Mouse (Mus musculus): Measurements from ENCODE around the gene Mgat5b.
"Not testable (repeated sequence)": the region's sequence is repeated elsewhere in the genome, so short reads cannot be mapped to it uniquely, and the experiment has no call there.

The Mgat5b gene

GRCm38 (mm10) chr11:116918323-116919185 lies at the start of gene Mgat5b:
Gene Mgat5b (plus strand): TSS chr11:116918863.
- peak; percentile 84 for DNase-seq

DNA sequence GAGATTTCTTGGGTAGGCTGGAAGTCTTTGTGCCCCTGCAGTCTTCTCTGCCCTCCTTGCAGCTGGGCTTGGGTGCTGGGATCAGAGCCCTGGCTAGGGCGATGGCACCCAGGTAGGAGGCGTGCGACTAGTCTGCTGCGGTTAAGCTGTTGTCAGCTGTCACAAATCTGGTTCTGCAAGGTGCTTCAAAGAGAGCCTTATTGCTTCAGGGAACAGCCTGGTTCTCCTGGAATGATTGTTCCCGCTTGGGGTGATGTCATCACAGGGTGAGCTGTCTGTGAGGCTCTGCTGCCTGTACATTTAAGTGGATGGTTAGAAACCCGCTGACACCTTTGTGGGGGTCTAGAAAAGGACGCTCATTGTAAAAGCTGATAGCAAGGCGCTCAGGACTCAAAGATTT lies 49.4 kb upstream of the Mgat5b start:
- no peak for DNase-seq

DNA sequence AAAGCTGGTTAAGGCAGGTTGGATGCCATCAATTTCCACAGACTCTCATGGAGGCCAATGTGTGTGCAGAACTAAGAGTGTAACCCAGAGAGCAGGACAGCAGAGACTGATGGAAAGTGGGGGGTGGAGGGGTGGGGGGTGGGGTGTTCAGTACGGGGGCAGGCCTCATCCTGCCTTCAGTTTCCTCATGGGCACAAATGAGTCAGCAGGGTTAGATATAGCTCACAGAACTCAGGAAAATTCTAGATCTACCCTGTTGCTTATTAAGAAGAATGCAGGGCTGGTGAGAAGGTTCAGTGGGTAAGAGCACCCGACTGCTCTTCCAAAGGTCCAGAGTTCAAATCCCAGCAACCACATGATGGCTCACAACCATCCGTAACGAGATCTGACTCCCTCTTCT lies 49.0 kb upstream of the Mgat5b start:
- no peak for DNase-seq

DNA sequence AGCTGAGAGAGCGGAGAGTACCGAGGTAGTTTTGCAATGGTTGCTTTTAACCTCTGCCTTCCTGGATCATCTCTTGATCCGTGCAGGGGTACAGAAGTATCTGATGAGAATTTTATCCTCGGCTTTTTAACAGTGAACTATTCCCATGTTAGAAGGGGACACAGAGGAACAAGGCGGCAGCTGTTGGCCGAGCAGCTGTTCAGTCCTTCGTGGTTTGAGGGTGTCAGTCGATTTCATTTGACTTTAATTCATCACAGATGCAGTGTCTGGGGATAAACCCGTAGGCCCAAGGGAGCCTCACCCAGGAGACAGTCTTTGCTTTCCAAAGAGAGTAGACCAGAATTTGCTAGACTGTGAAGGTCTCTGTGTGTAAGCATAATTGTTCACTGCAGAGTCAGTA lies 47.1 kb upstream of the Mgat5b start:
- DNase-seq, result no peak

GRCm38 (mm10) chr11:116873987-116874386 lies 44.7 kb upstream of the Mgat5b start:
- no peak for DNase-seq

GRCm38 (mm10) chr11:116878454-116878853 lies 40.2 kb upstream of the Mgat5b start:
- DNase-seq, result no peak

DNA sequence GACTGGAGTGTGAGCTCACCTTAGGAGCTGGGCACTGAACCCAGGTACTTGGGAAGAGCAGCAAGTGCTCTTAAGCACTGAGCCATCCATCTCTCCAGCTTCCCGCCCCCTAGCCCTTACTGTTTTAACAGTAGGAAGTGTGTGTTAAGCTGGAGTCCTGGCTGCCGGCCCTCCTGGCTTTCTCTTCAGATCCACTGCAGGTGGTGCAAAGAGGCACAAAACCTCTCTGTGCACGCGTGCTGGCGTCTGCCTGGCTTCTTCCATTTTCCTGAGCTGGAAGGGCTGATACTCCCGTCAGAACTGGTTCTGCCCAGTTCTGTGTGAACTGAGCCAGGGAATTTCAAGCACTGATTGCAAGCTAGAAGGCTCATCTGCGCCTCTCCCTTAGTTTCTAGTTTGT lies 37.8 kb upstream of the Mgat5b start:
- no peak for DNase-seq

DNA sequence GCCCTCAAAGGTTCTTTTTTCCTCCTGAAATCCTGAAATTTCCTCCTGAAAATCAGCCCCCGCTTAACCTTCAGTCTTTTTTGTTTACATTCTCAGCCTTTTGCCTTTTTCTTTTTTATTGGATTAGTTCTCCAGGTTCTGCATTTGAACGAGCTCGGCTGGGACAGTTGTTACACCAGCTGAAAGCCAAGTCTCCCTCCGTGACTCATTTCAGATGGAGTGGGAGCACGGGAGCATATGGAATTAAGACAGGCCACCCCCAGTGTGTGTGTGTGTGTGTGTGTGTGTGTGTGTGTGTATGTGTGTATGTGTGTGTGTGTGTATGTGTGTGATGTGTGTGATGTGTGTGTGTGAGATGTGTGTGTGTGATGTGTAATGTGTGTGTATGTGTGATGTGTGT lies 37.2 kb upstream of the Mgat5b start:
- DNase-seq, result no peak

- no peak for DNase-seq
These were observed 36.2 kb upstream of the Mgat5b start for GRCm38 (mm10) chr11:116882446-116882845.

GRCm38 (mm10) chr11:116884061-116884460 lies 34.6 kb upstream of the Mgat5b start:
- no peak for DNase-seq

DNA sequence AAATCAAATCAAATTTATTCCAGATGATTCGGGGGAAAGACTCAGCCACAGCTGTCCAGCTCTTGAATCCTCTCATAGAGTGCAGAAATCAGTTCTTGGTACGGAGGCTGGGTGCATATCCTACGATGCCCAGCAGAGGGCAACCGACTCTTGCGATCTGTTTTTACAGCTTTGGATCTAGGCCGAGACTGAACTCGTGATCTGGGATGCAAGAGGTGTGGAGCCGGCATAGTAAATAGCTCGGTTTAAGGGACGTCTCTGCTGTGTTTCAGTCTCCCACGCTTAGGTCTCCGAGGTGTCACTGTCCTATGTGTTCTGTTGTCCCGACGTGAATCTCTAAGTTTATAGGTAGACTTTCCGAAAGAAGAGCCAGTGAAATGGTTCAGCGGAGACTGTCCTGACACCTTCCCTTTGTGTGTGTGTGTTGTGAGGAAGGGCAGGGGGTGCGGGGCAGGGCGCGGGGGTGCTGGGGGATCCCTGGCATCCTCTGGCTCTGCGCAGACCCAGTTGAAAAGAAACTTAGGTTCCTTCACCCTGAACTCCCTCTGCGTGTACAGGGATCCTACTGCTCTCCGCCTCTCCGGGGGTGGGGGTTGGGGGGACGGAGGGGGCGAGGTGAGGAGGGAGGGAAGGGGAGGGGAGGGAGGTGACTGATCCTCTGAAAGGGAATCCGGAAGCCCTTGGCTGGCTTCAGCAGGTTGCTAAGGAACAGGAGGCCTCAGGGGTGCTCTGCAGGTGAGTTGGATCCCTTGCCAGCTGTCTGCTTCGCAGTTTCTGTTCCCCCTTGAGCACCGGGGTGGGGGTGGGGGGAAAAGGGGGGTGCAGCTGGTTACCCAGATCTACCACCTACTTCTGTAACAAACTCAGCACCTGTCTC lies 33.1 kb upstream of the Mgat5b start:
- DNase-seq, result peak; percentile 86

DNA sequence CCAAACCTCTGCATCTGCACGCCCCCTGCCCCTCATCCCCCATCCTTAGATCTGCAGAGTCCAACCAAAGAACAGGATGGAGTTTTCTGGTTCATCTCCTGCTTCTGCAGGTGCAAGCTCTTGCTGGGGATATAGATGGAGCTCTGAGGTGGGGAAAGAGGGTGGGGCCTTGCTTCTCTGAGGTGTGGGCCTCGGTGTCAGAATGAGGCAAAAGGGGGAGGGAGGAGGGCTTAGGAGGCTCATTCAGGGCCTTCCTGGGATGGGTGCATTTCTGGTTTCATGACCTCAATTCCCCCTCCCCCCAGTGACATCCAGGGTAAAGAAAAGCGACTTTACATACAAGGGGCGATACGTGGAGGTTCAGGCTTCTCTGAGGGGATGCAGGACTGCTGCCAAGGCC lies 31.5 kb upstream of the Mgat5b start:
- DNase-seq, result no peak

- no peak for DNase-seq
These were observed 24.9 kb upstream of the Mgat5b start for GRCm38 (mm10) chr11:116893532-116894442.

DNA sequence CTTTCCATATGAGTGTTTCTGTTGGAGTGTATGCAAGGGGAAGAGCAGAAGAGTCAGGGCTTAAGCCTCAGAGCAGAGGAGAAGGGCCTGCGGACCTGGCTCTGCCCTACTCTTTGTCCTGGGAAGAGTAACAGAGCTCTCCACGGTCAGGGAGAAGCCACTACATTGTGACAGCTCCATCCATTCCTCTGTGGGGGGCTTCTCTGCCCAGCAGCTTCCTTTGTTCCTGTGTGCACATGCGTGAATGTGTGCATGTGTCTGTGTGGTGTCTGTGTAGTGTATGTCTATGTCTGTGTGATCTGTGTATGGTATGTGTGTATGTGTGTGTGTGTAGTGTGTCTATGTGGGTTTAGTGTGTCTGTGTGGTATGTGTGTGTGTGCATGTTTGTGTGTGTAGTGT lies 23.3 kb upstream of the Mgat5b start:
- no peak for DNase-seq

- DNase-seq, result no peak
These were observed 19.4 kb upstream of the Mgat5b start for GRCm38 (mm10) chr11:116899247-116899646.

DNA sequence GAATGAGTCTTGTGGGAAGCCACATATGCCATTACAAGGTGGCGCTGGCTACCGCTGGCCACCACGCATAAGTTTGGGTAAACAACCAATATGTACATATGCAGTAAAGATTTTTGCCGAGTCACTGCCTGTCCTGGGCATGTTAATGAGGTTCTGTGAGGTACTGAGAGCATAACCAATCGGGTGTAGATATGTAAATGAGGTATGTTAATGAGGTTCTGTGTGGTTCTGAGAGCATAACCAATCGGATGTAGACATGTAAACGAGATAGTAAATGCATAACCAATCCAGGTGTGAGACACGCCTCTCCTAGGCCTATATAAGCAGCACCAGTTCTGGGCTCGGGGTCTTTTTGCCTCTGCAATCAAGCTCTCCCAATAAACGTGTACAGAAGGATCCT lies 16.1 kb upstream of the Mgat5b start:
- DNase-seq, result not testable (repeated sequence)

DNA sequence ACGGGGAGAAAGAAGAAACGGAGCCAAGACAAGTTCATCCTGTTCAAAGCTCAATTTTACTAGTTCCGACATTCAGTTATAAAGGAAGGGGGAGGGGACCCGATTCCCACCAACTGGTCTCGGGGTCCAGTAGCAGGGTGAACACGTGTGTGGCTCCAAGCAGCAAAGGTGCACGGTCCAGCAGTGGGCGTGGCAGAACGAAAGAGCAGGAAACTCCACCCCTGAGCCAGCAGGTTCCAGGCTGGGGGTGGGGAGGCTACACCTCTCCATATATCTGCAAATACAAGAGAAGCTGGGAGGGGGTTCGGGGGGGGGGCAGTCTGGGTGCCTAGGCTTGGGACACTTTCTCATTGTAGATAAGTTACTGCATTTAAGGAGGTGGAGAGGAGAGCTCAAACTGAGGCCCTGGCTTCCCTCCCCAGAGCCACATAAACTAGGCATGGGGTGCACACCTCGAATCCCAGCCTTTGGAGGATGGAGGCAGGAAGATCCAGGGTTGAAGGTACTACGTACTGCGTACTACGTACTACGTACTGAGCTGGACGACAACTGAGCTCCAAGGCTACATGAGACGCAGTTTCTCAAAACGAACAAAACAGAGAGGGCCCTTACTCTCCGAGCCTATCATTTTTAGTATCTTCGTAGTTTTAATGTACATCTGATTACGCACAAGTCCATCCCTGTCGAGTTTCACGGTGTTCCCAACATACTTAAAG lies 12.8 kb upstream of the Mgat5b start:
- DNase-seq, result no peak

GRCm38 (mm10) chr11:116913573-116913972 lies 5.1 kb upstream of the Mgat5b start:
- DNase-seq, result no peak

DNA sequence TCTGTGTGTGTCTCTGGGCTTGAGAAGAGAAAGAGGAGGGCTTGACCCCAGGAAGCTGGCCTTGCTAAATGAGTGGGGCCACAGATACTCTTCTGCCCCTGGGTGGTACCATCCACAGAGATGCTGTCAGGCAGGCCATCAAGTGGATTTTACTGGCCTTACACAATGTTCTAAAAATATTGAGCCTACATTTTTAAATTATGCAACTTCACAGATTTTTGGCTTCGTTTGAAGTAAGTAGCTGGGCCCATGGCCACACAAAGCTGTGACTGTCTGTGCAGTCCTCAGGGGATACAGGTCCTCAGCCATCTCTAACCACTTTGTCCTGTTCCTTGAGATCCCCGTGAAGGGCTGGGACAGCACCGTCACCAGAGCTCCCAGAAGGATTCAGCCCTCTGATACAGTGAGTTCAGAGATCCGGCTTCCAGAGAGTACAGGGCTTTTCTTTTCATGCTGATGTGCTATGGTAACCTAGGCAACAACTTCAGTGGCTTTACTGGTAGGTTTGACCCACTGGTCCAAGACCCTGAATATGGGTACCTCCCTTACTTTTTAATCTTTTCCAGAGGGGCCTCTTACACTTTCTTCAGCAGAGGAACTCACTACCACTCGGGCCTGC lies 4.3 kb upstream of the Mgat5b start:
- no peak for DNase-seq

DNA sequence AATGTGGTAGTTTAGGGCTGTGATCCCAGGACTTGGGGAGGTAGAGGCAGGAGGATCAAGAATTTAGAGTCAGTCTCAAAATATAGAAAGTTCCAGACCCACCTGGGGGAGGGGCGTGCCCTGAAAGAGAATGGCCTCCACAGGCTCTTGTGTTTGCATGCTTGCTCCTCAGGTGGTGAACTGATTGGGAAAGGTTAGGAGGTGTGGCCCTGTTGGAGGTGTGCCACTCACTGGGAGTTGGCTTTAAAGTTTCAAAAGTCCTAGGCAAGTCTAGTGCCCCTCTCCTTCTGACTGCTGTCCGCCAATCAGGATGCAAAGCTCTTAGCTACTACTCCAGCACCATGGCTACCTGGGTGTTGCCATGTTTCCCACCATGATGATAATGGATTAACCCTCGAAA lies 3.4 kb upstream of the Mgat5b start:
- DNase-seq, result no peak

DNA sequence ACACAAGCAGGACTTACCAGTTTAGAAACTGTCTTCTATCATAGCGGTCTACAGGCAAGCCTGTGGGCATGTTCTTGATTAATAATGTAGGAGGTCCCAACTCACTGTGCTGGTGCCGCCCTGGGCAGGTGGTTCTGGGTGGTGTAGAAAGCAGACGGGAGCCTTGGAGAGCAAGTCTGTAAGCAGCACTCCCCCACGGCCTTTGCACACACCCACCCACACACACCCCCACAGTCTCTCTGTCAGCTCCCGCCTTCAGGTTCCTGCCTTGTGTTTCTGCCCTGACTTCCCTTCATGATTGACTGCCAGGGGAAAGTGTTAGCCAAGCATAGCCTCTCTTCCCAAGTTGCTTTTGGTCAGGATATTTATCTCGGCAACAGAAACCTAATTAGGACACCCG lies 1.3 kb upstream of the Mgat5b start:
- no peak for DNase-seq
